ENCODE assay signal across 14 mouse cellular contexts in genomic region chr11:67062726-67063125, GRCm38 (mm10). TPM values are rescaled to one million over a fixed set of nuclear protein-coding genes. Genes with fewer than 3 reads are reported as not detected.
A peak's percentile ranks its signal among the peaks of the same experiment; 100 is the strongest.
DNase-seq lines count a peak whose midpoint lies in the region.
"Had no signal": no experiment of that assay in that cellular context is flagged by ENCODE, and none has a peak within 500 bp of the region (broad histone marks: within the 10 kb centered on the region; RNA-seq: fewer than 3 reads in every experiment).

No protein-coding gene starts in this region.

- peak; percentile 33 to 52 for DNase-seq in frontal cortex, adult 2 months (ENCODE audit: extremely low spot score in 1 of 2, low spot score in 1 of 2)
- no peak for DNase-seq in frontal cortex, postnatal 14 days (ENCODE audit: low spot score in 2 of 2)
- DNase-seq in right cerebral cortex, adult 18-20 months, result peak; percentile 40
- no peak for DNase-seq in right cerebral cortex, postnatal 25 days
- peak; percentile 54 for DNase-seq in telencephalon, adult 2 months (ENCODE audit: low read depth, low spot score)
- no peak for DNase-seq in cerebellum, adult 8-10 months
- DNase-seq: adrenal gland, adult 2 months; adrenal gland, postnatal 25 days; cerebellum, adult 18-20 months; cerebellum, adult 9-11 months; cerebellum, postnatal 25 days; gastrocnemius, adult 2 months; gastrocnemius, postnatal 14 days; heart, adult 11 months had no signal

RNA-seq across cellular contexts. Expression of gene Sco1, which starts 10.3 kb away (rescaled TPM):
- polyA plus RNA-seq in frontal cortex, adult 2 months (2012; rRNA removed), result 6.2 and 7.4 TPM in 2 replicates

RNA-seq across cellular contexts. Expression of gene Adprm, which starts 10.3 kb away (rescaled TPM):
- polyA plus RNA-seq in frontal cortex, adult 2 months (2012; rRNA removed), result 22.2 and 24.9 TPM in 2 replicates

RNA-seq across cellular contexts. Expression of gene Myh3, which starts 15.4 kb away (rescaled TPM):
- 0.84 and 0.92 TPM in 2 replicates for polyA plus RNA-seq in frontal cortex, adult 2 months (2012; rRNA removed)
- polyA plus RNA-seq: adrenal gland, adult 2 months had no signal

RNA-seq across cellular contexts. Expression of gene Tmem220, which starts 37.8 kb away (rescaled TPM):
- 0.74 and 0.97 TPM in 2 replicates for polyA plus RNA-seq in frontal cortex, adult 2 months (2012; rRNA removed)

Comparison
In these comparisons a context has a peak if more than half of its experiments do, and no peak if none do; other contexts are left out.
1. DNase-seq: peak in frontal cortex, adult 2 months (2 of 2), right cerebral cortex, adult 18-20 months (single experiment) and telencephalon, adult 2 months (single experiment); none in frontal cortex, postnatal 14 days (0 of 2), right cerebral cortex, postnatal 25 days (single experiment) and cerebellum, adult 8-10 months (single experiment).